Mouse (Mus musculus) lung, adult 10 weeks (tissue): ENCODE results near the gene Eme1. TPM values are rescaled to one million over a fixed set of nuclear protein-coding genes. Genes with fewer than 3 reads are reported as not detected.

Experiments
- polyA plus RNA-seq: library from polyadenylated mRNA; stranded (reverse); fragments of 350-450 nt; fragmentation: Illumina TruSeq; extraction: RNeasy Lipid Tissue Mini Kit (QIAGEN cat#74804); gene quantifications from one replicate; pipeline ENCODE4 v1.2.3, GENCODE M21; 2014; ENCODE audit warnings: low read depth, low replicate concordance; ENCODE audit not compliant: insufficient read depth

Eme1 gene
- 0.35 TPM for polyA plus RNA-seq

DNA sequence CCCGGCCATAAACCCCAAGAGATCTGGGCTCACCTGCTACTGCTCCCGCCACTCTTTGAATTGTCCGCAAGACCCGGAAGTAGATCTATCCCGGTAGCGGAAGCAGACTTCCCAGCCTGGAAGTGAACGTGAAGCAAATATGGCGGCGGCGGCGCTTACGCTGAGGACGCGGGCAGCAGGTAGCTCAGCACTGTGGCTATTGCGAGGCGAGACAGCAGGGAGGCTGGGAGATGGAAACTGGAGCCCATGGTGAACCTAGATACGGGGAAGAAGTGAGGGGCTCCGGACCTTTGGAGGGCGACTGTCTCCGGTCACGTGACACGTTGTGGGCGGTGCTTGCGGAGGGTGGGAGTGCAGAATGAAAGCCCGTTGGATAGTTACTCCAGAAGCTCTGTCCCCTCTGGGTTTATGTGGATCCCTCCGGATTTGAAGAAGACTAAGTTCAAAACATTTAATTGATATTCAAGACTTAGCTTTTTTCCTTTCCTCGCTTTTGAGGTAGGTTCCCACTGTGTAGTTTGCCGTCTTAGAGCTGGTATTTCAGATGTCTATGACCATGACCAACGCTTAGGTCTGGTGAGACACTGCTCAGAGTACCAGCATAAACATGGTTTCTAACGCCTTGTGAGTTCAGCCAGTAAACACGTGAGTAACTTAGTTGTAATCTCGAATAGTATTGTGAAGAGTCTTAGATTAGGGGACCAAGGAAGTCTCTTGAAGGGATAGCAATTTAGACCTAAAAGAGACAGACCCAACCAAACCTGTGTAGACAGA lies at the start of gene Eme1, which contains the start of gene Mrpl27:
TSS of gene Eme1 (minus strand) at position 302 of the 774 bp plus-strand sequence.
TSS of gene Mrpl27 (plus strand) at position 105 of the 774 bp plus-strand sequence.

DNA sequence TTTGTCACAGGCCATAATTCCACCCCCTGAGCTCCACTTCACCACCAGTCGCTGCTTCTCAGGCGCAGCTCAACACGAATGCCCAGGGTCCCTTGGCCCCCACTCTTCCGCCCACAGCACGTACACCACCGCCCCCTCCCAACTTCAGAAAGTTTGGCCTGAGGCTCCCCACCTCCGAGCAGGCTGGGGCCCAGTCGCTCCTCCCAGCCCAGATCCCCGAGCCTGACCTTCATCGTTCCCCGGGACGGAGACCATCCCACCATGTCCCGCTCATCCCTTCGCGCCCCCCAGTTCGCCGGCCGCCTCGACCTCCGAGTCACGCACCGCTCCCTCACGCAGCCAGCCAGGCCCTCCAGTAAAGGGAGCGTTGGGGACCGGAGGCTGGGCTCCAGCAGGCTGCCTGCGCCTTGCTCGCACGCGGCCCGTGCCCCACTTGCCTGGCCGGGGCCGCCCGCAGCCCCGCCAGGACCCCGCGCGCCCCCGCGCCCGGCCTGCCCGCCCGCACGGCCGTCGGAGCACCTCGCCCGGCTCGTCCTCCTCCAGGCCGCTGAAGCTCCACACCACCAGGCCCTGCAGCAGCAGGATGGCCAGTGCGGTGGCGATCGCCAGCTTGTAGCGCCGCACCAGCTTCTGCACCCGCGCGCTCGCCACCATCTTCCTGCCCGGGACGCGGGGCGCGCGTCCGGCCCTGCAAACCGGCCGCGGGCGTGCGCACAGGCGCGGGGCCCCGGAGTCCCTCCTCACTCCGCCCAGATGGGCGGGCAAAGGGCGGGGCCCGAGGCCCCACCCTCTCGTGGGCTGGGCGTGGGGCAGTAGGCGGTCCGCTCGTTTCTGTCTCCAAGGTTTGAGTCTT lies 23.2 kb upstream of the Eme1 start, which contains the start of gene Xylt2:
TSS of gene Xylt2 (minus strand) at position 762 of the 853 bp plus-strand sequence.

DNA sequence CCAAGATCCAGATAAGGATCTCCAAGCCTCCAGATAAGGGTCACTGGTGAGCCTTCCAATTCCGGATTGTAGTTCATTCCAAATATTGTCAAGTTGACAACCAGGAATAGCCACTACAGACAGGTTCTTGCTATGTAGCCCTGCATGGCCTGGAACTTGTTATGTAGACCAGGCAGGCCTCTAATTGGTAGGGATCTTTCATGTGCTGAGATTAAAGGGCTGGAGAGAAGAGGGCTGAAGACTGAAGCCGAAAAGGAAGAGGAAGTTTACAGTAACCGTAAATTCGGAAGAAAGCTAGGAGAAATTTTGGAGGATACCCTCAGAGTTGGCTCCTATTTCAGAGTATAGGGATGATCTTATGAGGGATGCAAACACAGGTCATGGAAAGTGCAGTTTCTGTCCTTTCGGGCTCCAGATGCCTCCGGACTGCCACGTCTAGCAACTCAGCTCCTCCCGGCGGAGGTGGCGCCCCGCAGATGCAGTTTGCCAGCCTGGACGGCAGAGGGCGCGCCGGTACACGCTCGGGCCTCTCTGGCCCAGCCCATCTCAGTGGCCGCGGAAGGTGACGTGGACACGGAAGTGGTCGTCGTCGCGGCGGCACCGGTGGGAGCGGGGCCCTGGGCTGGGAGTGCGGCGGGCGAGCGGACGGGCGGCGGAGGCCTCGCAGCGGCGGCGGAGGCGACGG lies 24.4 kb downstream of the Eme1 start, which contains the start of gene Lrrc59:
TSS of gene Lrrc59 (plus strand) at position 569 of the 685 bp plus-strand sequence.

DNA sequence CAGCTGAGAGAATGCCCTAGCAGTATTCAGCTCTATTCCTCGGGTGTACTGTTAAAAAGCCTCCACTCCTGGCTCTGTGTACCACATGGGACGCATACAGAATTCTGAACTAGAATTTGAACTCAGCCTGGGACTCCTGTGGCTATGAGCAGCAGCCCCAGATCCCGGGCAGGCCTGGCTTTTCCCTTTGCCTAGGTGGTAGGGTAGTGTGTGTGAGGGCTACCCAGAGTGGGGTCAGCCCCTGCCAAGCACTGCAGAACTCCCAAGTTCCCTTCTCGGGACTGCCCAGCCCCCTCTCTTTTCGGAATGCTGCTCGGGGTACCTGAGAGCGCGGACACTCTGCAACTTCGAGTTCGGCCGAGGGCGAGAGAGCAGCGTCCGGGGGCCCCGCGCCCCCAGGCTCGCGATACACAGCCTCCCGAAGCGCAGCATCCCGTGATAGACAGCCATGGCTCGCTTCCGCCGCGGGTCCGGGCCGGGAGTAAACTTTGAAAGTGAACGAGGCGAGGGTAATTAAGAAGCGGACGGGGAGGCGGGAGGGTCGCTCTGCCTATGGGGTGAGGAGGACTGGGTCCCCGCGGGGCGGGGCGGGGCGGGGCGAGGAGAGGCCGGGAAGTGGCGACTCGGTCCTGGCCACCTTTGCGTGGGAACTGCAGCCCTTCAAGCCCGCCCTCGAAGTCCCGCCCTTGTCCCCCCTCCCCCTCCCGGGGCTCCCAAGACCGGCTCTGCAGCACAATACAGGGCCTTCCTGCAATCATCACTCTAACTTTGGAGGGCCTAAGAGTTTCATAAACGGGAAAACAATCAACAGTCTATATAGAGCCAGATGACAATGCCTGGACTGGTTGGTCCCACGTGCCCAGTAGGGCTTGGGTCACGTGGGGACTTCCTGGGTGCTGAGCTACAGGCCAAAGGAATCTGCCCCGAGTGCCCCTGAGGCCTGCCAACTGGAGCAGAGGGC lies 52.2 kb downstream of the Eme1 start, which contains the start of gene Acsf2:
TSS of gene Acsf2 (minus strand) at position 551 of the 961 bp plus-strand sequence.

Other genes with a start within 250 kb of the Eme1 start
- gene Cacna1g, start 179.8 kb downstream of the Eme1 start, polyA plus RNA-seq = 0.23 TPM
- 0.11 TPM for gene Spata20, start 167.8 kb downstream of the Eme1 start, polyA plus RNA-seq
- gene Epn3, start 154.0 kb downstream of the Eme1 start, polyA plus RNA-seq = 21.0 TPM
- 9.0 TPM for gene Mycbpap, start 132.2 kb downstream of the Eme1 start, polyA plus RNA-seq
- gene Rsad1, start 104.7 kb downstream of the Eme1 start, polyA plus RNA-seq = 2.1 TPM
- gene Chad, start 88.9 kb downstream of the Eme1 start, polyA plus RNA-seq = 20.1 TPM
- 10.8 TPM for gene Acsf2, start 52.1 kb downstream of the Eme1 start, polyA plus RNA-seq
- 32.8 TPM for gene Lrrc59, start 24.2 kb downstream of the Eme1 start, polyA plus RNA-seq
- 76.6 TPM for gene Mrpl27, start 197 bp downstream of the Eme1 start, polyA plus RNA-seq
- 9.5 TPM for gene Xylt2, start 23.6 kb upstream of the Eme1 start, polyA plus RNA-seq
- gene Gm11541, start 50.5 kb upstream of the Eme1 start, polyA plus RNA-seq = not detected
- gene Cdc34b, start 87.8 kb upstream of the Eme1 start, polyA plus RNA-seq = not detected
- not detected for gene Tmem92, start 128.7 kb upstream of the Eme1 start, polyA plus RNA-seq